Mouse (Mus musculus): ENCODE data around the gene Senp8.
A peak's percentile ranks its signal among the peaks of the same experiment; 100 is the strongest.
"Not testable (repeated sequence)": the region's sequence is repeated elsewhere in the genome, so short reads cannot be mapped to it uniquely, and the experiment has no call there.

The Senp8 gene

DNA sequence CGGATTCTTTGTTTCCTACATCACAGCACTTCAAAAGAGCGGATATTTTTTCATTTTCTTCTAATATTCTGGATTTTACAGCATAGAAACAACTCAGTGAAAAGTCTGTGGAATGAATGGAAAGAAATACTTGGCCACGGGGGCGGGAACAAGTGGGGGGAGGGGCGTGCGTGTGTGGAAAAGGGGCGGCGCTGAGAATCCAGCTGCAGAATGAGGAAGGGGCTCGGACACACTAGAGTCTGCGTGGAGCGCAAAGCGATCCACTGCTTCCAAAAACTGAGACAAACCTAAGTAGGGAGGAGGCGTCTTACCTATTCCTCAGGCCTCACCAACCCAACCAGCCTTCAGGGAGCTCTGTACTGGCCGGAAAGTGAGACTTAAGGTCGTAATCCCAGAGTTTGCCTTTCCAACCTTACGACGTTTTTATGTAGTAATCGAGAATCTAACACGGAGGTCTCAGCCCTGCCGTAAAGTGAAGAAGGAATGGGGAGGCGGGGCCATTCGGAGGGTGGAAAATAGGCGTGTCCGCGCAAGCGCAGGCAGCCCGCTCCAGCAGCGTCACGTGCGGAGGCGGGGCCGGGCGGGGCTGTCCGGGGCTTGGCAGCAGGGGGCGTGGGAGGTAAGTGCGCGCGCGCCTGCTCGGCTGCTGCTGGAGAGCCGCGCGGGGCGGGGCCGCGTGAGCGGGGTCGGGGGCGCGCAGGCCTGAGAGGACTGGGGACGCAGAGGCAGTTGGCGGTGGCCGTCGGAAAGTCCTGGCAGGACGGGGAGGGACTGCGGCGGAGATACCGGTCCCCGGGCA is at the start of gene Senp8, which contains the start of gene Myo9a:
TSS of gene Senp8 (minus strand) at position 444 of the 799 bp plus-strand sequence.
TSS of gene Myo9a (plus strand) at position 630 of the 799 bp plus-strand sequence.
- peak; percentile 100 for DNase-seq

DNA sequence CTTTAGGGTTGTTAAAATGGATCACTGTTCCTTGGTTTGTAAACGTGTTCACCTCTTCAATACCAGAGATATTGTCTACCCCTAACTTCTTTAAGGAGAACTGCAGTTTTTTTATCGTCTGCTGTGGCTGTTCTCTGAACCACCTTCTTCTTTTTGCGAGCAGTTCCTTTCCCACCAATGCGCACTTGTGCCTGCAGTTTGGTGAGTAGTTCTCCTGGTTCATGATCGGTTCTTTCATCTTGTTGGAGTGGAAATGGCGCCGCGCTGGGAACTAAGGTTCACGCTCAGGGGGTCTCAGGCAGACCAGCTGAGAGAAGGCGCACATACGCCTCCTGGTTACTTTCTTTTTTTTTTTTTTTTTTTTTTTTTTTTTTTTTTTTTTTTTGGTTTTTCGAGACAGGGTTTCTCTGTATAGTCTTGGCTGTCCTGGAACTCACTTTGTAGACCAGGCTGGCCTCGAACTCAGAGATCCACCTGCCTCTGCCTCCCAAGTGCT is 16.5 kb upstream of the Senp8 start:
- not testable (repeated sequence) for DNase-seq

DNA sequence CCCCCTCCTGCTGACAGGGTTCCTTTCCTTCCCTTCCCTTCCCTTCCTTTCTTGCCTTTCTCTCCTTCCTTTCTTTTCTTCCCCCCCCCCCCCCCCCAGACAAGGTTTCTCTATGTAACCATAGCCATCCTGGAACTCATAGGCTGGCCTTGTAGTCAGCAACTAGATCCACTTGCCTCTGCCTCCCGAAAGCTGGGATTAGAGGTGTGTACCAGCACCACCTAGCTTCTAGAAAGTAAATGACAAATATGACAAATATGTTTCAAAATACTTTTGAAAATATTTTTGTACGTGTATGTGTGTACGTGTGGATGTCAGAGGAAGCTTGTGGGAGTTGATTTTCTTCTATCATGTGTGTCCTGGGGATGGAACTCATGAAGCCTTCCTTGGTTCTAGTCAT is 10.0 kb upstream of the Senp8 start:
- no peak for DNase-seq

DNA sequence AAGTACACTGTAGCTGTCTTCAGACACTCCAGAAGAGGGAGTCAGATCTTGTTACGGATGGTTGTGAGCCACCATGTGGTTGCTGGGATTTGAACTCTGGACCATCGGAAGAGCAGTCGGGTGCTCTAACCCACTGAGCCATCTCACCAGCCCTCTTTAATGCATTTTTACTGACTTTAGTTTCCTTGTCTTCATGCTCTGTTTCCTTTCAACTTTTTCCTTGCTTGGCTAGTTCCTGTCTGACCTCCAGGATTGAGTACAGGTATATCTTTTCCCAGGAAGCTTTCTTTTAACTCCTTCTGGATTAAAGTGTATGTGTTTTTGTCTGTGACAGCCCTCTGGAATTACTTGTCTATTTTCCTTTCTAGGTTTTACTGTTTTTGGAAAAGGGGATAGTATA is 6.5 kb upstream of the Senp8 start:
- not testable (repeated sequence) for DNase-seq

DNA sequence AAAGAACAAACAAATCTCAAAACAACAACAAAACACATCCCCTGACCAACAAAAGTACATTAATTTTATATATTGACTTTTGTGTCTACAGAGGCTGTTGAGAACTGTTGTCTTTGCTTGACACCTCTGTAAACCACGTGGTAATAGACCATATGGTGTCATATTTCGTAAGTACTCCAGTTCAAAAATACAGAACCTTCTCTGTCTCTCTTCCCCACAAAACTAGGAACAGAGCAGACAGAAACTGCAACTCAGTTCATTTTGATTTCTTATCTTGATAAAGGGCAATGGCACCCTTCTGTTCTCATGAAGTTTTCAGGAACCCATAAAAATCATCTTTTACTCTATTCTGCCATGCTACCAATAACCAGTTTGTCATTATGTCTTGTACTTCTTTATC is 4.7 kb upstream of the Senp8 start:
- DNase-seq: no peak

DNA sequence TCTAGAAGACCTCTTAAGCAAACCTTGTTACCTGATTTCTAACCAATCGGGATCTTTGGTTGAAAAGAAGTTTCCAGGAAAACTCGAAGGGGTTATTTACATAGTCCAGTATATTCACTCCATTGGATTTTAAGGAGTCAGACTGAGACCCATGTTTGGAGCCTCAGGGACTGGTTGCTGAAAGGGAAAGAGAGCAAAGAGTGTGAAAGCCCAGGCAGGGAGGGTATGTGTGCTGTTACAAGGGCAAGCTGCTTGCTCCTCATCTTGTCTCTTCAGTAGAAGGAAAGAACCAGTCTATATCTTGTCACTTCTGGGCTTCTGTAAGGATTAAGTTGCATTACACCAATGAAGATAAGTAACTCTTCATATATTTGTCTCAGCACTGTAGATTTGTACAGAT is 1.5 kb upstream of the Senp8 start:
- no peak for DNase-seq

DNA sequence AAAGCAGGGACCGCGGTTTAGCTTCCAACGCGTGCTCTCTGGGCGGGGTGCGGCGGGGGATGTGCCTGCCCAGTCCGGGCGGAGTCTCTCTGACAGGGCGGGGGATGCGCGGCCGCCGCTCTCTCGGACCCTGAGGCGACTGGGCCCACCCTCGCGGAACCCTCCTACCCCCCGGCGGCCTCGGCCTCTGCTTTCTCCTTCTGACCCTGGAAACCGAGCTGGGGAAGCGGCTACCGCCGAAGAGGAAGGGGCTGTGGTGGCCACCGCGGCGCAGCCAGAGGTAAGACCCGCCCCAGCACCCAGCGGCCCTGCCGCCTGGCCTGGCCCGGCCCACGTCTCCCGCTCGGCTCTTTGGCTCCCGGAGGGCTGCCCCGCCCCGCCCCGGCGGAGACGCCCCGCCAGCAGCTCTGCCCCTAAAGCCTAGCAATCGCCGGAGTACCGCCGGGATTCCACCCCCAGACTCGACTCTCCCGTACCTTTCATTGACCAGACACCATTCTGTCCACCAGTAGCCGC is 614 bp upstream of the Senp8 start:
- DNase-seq: peak; percentile 80

DNA sequence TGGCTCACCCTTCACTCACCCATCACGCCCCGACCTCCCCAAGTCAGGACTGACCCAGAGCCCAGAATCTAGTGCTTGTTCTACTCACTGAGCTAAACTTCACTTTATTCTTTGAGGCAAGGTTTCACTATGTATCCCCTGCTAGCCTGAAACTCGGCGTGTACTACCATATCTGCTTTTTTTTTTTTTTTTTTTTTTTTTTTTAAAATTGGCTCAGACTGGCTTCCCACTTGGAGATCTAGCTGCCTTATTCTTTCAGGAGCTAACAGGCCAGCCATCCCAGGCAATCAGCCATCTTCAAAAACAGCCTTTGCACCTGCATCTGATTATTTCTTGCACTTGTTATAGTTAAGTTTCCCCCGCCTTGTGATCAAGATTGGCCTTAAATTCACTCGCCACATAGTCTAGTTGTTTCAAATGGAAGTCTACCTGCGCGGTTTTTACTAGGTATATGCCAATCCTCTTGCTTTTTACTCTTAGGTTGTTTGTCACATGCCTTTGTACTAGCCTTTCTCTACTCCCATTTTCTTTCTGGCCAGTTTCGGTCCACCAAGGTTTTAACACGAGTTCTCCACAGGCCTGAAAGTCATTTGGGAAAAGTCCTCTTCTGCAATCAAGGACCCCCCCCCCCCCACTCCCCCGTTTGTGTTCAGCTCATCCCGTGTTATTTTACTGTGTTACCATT is 787 bp downstream of the Senp8 start:
- DNase-seq: no peak

DNA sequence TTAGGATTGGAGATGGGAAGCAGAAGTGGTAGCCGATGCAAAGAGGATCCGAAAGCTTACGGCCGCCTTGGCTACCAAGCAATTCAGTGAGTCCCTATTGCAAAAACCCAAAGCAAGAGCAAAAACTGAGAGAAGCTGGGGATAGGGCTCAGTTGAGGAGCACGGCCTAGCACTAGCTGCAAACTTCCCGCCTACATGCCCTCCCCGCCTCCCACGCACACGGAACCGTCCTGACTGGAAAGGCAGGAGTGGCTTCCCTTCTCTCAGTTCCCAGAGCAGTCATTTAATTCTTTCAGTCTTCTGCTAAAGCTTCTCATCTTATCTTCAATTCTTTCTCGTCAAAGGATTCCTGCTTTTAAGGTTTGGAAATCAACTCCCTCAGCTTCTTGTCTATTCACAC is 1.5 kb downstream of the Senp8 start:
- DNase-seq: peak; percentile 15

DNA sequence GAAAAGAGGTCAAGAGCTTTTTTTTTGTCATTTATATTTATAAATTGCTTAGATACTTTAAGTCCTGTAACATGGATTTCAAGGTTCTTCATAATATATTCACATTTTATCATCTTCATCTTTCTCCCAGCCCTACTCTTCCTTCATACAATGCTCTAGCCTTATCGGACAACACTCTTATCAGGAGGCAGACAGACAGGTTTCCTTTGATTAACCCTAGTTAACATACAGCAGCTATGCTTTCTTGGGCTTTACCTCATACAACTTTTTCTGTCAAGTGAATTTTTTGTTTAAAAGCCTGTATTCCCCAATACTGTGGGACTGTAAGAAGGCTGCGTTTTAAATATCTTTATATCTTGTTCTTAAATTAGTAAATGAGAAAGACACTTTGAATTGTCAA is 2.1 kb downstream of the Senp8 start:
- DNase-seq: no peak

DNA sequence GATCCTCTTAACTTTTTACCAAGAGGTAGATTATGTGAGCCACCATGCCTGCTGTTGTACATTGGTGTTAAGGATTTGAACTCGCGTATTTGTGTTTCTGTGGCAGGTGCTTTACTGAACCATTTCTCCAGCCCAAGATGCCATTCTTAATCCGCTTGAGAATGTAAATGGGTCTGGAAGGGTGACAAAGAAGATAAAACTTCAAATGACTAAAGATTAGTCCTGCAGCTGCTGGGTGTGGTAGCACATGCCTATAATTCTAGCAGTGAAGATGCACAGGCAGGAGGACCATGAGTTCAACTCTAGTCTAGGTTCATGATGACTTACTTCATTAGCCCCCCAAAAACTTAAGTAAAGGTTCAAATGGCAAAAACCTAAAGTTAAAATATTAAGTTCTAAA is 6.6 kb downstream of the Senp8 start:
- no peak for DNase-seq

DNA sequence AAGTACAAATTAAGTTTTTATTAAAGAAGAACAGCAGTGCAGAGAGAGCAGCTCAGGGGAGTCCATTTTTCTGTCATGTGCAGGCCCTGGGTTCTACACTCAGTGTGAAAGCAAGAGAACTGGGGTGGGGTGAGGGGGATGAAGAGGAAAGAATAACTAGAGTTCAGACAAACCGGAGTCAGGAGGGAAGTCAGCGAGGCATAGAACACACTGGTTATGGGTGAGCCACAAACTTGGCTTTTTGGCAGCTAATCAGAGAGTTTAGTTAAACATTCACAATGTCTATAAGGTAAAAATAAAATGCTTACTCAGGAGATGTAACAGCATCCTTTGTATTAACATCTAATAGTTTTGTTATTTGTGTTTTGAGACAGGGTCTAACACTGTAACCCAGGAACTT is 9.9 kb downstream of the Senp8 start:
- DNase-seq: no peak

DNA sequence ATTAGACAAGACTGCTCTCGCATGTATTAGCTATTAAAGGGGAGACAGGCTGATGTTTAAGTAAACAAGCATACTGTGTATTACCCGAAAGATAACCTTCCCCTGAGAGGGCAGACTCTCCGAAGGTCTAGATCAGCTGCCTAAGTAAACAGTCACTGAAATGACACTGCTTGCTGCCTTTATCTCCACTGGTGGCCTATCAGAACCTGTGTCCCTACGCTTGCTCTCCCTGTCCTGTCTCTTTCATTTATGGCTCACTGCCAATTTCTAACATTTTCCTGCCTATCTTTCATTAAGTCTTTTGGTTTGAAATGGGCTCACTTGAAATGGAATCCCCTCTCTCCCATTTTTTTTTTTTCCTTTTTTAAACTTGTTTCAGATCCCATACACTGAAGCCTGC is 15.1 kb downstream of the Senp8 start:
- DNase-seq: no peak

DNA sequence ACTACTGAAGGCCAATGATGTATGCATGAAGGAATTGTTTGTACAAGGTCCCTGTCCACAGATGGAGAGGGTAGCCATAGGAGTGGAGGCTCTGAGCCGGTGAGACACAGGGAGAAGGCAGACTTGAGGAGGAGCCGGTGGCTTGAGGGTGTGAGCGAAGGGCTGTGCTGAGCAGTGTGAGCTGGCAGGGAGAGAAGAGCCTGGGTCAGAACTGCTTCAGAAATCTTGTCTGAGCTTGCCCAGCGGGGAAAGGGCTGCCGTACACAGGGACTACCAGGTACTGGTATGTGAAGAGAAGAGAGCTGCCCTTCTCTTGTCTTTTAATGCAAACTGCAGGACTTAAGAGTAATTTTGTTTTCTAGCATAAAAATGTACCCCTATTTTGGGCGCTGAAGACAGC is 17.4 kb downstream of the Senp8 start:
- no peak for DNase-seq

DNA sequence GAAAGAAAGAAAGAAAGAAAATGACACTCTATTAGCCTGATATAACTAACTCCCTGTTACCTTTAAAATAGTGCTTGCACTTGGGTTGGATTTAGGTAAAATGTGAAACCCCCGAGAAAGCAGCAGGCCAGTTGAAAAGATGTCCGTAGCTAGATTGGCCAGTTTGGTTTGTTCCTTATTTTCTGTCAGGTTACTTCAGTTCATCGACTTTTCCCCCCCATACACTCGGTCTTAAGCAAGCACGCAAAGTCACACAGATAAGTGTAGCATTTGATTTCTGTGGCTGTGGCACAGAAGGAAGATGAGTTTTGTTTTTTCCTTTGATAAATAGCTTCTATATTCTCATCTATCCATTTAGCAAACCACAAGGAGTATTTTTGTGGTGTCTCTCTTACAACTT is 19.4 kb downstream of the Senp8 start:
- no peak for DNase-seq

DNA sequence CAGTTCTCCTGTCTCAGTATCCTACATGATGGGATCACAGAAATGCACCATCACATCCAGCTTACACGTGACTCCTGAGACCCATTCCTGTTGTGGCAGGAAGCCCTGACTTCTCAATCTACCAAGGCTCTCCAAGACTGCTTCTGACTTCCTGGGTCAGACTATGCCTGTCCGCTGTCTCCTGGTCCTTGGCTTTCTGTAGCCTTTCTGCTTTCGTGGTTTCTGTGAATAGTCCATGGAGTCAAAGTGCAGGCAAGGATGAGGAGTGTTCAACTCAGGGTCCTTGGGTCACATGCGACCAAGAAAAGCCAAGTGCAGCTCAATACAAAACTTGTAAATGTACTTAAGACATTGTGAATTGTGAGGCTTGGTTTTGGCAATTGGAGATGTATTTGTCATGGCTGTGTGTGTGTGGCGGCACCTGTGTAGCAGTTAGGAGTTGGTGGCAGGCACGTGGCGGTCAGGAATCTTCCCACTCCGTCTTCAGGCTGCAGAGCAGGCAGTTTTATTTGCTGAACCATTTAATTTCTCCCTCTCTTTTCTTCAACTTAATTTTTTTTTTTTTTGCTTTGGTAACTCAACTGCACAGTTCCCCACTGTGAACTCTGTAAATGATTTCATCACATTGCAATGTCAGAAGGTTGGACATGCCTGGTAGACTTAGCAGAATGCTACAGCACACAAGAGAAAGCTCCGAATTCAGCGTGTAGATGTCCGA is 22.8 kb downstream of the Senp8 start:
- no peak for DNase-seq

DNA sequence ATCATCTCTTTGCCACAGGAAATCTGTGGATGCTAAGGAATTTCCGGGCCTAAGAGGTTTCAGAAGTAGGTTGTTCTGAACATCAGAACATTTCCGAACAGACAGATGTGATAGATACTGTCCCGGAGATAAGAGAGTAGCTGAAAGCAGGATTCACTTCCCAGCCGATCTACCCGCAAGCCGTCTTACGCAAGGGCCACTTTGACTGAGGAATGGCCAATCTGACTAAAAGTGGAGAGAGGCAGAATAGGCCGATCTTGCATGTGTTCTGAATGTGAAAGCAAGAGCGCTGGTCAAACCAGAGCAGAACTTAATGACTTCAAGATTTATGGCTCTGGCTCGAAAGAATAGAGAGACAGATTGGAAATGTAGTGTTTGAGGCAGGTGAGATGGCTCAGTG is 25.0 kb downstream of the Senp8 start:
- DNase-seq: no peak

DNA sequence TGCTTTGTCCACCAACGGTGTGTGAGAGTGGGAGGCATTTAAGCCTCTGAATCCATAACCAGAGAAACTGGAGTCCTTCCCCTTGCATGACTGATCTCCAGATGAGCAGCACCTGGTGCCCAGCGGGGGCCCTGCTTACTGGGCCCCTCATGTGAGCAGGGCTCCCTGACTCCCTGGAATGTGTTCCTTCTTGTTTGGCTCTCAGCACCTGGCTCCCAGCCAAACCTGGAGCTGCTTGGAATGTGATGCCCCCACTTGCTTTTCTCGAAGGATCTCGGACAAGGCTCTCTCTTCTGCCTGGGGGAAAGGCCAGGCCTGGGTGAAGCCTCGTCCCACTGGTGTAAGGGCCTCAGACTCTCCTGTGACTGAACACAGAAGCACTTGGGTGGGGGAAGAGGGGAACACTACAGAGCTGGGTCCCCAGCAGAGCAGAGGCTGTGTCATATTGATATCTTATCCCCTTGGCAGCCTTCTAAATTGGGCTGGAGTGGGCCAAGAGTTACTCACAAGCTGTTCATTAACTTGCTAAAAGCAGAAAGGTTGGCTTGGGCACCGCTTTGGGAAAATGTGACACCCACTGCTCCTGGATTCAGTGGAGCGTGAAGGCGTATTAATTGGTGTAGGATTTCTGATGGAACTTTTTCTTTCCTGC is 26.6 kb downstream of the Senp8 start:
- no peak for DNase-seq

DNA sequence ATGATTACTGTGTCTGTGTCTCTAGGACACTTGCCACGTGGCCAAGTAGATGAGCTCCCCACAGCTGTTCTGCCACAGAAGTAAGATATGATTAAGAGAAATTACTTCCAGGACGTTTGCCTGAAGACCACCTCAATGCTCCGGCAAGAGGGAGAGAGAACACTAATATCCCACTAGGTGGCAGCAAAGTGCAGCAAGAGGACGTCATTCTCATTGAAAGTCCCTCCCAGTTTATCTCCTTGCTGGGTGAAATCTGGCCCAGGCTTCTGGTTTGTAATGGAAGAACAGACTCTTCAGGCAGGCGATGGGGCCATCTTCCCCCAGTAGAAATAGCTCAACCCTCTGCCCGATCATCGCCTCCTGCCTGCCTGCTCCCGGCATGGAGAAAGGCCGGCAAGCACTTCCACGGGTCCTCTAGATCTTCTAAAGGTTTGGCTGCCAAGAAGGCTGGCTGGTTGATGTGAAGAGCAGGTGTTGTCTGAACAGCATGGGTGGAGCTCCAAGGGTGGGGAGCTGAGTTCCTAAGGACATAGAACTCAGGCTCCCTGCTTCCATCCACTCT is 27.3 kb downstream of the Senp8 start:
- peak; percentile 70 for DNase-seq

DNA sequence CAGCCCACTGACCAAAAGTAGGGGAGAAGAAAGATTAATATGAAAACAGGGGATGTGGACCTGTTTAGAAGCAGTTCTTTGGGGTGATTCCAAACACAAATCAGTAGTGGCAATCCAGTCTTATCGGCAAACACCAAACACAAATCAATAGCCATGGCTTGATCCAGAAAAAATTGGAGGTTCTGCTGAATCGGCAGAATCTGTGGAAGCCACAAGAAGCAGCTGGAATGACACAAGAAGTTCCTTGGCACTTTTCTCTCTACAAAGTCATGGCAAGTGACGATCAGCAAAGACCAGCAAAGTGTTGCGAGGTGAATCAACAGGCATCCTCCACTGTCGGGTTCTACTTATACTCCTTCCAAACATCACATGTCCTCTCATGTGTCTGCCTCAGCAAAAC is 29.4 kb downstream of the Senp8 start:
- no peak for DNase-seq

DNA sequence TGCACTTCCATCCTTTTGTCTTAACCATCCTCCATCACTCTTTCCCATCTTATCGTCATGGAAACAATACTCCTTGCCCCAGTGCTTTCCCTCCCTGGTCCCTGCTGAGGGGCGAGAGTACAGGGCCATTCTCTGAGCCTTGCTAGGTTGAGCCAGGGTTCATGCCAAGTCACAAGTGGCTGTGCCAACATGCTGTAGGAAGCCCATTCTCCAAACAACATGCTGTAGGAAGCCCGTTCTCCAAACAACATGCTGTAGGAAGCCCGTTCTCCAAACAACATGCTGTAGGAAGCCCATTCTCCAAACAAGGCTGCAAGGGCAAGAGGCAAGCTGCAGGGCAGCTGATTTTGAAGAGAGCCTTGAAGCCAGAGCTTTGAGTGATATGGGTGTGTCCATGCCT is 32.3 kb downstream of the Senp8 start:
- no peak for DNase-seq

DNA sequence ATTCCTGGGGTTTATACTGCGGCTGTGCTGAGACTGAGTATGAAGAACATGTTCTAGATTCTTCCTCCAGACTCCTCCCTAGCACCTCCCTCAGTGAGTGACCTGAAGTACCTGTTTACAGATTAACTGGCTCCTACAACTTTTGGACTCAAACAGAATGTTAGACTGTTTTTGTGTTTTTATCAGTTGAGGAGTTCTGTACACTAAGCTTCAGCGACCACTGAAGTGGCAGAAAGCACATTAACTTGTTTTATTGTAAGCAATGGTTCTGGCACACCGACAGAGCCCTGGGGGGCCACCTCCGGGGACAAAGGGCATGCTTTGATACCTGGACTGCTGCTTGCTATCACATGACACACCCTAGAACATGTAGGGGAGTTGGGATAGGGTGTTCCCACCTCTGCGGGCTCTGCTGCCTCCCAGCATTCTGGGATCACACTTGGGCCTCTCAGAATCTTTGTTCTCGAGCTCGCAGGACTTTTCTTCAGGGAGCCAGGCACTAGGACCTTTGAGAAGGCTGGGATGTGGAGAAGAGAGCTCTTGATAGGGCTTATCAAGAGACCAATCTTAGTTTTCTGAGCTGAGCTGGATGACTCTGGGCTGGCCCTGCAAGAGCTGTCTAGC is 34.1 kb downstream of the Senp8 start:
- no peak for DNase-seq

Data from thymus, postnatal 4 days (tissue).